Mouse (Mus musculus) E14TG2a.4 (cell line): Measurements from ENCODE around the gene Mapk9.

Source experiments
- CTCF ChIP-seq: conservative IDR thresholded peaks from 2 replicates; pipeline ENCODE4 v1.5.1; 2014; ENCODE audit warnings: low read length
- POU5F1 ChIP-seq: IDR thresholded peaks from 2 replicates; pipeline ENCODE4 v1.6.1; 2014; ENCODE audit warnings: low read length, borderline replicate concordance

DNA sequence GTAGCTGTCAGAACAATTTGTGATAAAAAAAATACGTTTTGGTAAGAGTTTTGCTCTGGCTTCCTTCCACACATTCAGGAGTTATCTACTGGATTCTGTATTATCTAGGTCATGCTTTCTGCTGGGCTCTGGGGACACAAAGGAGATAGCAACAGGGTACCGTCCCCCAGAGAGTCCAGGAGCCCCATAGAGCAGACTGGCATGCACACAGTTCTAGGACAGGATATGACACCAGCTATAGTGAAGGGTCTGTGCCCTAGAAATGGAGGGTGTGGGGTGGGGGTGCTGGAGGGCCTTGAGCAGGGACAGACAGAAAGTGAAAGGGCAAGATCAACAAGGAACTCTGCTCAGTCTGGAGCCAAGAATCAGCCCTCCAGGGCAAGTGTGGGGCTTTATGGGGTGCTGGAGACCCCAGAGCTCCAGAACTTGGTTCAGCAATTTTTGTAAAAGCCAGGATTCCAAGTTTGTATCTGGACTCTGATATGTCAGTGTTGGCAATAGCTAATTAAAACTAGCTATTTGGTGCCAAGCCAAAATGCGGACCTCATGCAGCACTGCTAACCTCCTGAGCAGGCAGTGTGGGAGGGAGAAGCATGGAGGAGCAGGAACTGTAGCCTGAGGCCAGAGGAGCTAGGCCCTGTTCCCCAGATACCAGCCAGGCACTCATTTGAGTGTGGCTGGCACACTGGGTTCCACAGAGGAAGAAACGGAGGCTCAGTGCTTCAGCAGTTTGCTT, 1.7 kb downstream of the Mapk9 start:
- TF ChIP-seq CTCF (no peak), POU5F1 (no peak)
